Mouse (Mus musculus): Measurements from ENCODE around the gene Flrt3. TPM values are rescaled to one million over a fixed set of nuclear protein-coding genes. Genes with fewer than 3 reads are reported as not detected.
A peak's percentile ranks its signal among the peaks of the same experiment; 100 is the strongest.

Flrt3 gene
- polyA plus RNA-seq, 1 experiment from 2014 or later: 14.4 TPM

DNA sequence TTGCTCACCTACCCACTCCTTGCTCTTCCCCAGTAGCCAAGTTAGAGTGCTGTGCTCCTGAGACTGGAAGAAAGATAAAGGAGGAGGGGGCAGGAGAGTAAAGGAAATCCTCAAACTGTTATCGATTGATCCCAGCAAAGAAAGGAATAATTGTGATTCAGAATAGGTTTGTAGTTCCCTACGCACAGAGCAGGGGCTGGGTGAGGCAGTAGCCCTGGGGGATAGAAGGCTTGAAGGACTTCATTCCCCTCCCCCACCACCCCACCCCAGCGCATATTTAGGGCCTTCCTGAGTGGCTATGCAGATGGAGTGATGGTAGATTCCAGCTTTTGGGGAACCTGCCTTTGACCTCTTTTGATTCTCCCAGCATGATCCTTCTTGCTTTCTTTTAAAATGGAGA is 5.5 kb upstream of the Flrt3 start:
- no peaks in the 10 kb centered on the region for H3K27me3 ChIP-seq
- no peak for ATAC-seq (ENCODE audit: borderline replicate concordance, extremely low read depth, low FRiP score, low TSS enrichment)
- no peaks in the 10 kb centered on the region for H3K9me3 ChIP-seq
- H3K4me2 ChIP-seq: no peak overlapping the region
- H3K36me3 ChIP-seq: no peaks in the 10 kb centered on the region
- H3K4me3 ChIP-seq: no peak overlapping the region
- no peak overlapping the region for H3K27ac ChIP-seq
- H3K9ac ChIP-seq: no peak overlapping the region
- WGBS: 50% methylated on average over 3 of the region's 3 CpGs
- no peaks in the 10 kb centered on the region for H3K4me1 ChIP-seq

DNA sequence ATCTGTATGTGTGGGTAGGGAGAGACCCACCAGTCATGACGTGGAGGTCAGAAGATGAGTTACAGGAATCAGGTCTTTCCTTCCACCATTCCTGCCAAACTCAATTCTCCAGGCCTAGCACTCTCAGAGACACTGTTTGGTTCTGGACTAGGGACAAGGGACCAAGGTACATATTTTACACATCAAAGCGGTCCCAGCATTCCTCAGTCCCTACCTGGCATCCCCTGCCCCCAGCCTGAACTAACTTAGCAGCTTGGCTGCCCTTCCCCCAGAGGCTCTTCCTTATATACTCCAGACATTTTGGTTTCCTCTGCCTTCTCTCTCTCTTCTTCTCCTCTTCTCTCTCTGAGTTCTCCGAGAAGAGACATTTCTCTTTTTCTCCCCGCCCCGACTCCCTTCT is 2.2 kb upstream of the Flrt3 start:
- Histone ChIP-seq H3K4me1 (0 out of 2 replicates have a peak, but pooled peaks cover 3% of the 10 kb centered on the region), H3K27me3 (no peaks in the 10 kb centered on the region), H3K9ac (no peak overlapping the region), H3K36me3 (no peaks in the 10 kb centered on the region), H3K27ac (no peak overlapping the region), H3K4me3 (no peak overlapping the region), H3K4me2 (no peak overlapping the region), H3K9me3 (no peaks in the 10 kb centered on the region)
- whole genome bisulfite sequencing: 87% methylated on average over 5 of the region's 5 CpGs
- no peak for ATAC-seq (ENCODE audit: borderline replicate concordance, extremely low read depth, low FRiP score, low TSS enrichment)

DNA sequence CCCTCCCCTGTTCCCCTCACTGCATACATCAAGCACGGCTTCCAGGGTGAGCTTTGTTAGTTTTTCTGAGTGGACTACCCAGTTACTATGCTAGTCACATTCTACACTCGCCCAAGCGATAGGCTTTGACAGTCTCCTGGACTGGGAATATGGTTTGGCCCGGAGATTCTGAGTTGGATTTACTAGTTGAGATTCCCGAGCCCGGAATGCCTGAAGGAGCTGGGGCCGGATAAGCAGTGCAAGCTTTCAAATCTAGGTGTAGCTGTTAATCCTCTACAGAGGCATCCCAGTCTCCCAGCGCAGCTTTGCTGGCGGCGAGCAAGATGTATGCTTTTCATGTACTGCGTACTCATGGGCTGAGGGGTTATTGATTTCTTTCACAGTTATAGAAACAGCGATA is 812 bp downstream of the Flrt3 start:
- H3K27ac ChIP-seq: no peak overlapping the region
- peak overlapping the region; percentile 66 for H3K4me2 ChIP-seq
- ATAC-seq (ENCODE audit: borderline replicate concordance, extremely low read depth, low FRiP score, low TSS enrichment): no peak
- H3K27me3 ChIP-seq: no peaks in the 10 kb centered on the region
- 0 out of 2 replicates have a peak, but pooled peaks cover 10% of the 10 kb centered on the region for H3K4me1 ChIP-seq
- WGBS: under 1% methylated on average over 12 of the region's 12 CpGs
- H3K36me3 ChIP-seq: no peaks in the 10 kb centered on the region
- H3K4me3 ChIP-seq: peak overlapping the region; percentile 49
- H3K9ac ChIP-seq: peak overlapping the region; percentile 42
- H3K9me3 ChIP-seq: no peaks in the 10 kb centered on the region

DNA sequence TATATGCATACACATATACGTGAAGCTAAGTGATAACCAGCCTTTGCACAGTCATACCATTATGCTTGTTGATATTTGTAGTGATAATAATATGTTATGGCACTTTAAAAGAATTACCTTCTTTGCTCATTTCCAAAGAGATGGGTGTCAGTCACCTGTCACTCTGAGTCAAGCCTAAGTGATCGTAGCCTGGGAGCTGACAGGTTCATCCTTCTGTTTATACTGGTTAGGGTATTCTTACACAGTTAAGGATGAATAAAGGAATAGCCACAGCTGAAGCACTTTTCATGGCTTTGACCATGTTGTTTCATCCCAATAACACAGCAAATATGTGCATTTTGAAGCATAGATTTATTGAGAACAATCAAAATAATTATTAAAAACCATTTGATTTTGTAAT is 1.5 kb downstream of the Flrt3 start:
- Histone ChIP-seq H3K36me3 (no peaks in the 10 kb centered on the region), H3K4me2 (peak overlapping the region; percentile 66), H3K4me3 (peak overlapping the region; percentile 49), H3K27me3 (no peaks in the 10 kb centered on the region), H3K27ac (no peak overlapping the region), H3K4me1 (0 out of 2 replicates have a peak, but pooled peaks cover 10% of the 10 kb centered on the region), H3K9me3 (no peaks in the 10 kb centered on the region), H3K9ac (no peak overlapping the region)
- 79% methylated on average over 2 of the region's 2 CpGs for WGBS
- ATAC-seq (ENCODE audit: borderline replicate concordance, extremely low read depth, low FRiP score, low TSS enrichment): no peak

DNA sequence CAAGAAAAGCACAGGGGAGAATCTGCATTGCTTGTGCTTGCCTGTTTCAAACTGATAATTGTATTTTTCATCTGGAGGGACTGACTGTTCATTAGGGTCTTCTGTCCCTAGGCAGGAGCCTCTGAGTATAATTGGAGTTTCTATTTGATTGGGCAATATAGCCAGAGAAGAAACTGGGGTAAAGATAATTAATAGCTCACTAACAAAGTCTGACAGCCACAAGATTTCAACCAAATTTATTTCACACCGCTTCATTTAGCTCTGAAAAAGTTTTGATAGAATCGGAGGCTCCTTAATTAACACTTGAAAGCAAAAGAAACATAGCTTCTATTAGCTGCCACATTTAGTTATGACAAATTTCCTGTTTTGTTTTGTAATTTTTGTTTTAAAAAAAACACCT is 2.2 kb downstream of the Flrt3 start:
- Histone ChIP-seq H3K9ac (no peak overlapping the region), H3K4me3 (no peak overlapping the region), H3K4me1 (0 out of 2 replicates have a peak, but pooled peaks cover 10% of the 10 kb centered on the region), H3K27me3 (no peaks in the 10 kb centered on the region), H3K27ac (no peak overlapping the region), H3K36me3 (no peaks in the 10 kb centered on the region), H3K9me3 (no peaks in the 10 kb centered on the region), H3K4me2 (peak overlapping the region; percentile 39)
- 63% methylated on average over 2 of the region's 2 CpGs for WGBS
- no peak for ATAC-seq (ENCODE audit: borderline replicate concordance, extremely low read depth, low FRiP score, low TSS enrichment)

DNA sequence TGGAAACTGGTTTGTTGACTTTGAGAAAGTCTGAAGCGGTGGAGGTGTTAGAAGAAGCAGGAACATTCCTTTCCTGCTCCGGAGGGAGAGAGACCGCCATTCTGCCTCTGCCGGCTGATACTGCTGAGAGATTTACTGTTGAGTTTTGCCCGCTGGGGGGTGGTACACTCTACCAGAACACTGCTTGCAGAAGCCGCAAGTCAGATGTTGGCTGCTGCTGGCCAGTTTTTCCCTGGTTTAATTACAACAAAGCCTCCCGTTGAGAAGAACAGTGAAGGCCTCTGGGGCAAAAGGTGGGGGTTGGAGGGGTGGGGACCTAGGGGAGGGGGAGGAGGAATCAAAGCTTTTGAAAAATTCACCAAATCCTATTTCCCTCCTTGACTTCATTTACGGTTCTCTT is 3.0 kb downstream of the Flrt3 start:
- WGBS: 7% methylated on average over 8 of the region's 8 CpGs
- Histone ChIP-seq H3K4me2 (peak overlapping the region; percentile 39; the same call in 1 of the 2 replicates), H3K9ac (no peak overlapping the region), H3K36me3 (no peaks in the 10 kb centered on the region), H3K9me3 (no peaks in the 10 kb centered on the region), H3K27ac (no peak overlapping the region), H3K4me3 (0 out of 2 replicates have a peak overlapping the region, but pooled peaks have one; percentile 1), H3K4me1 (0 out of 2 replicates have a peak, but pooled peaks cover 10% of the 10 kb centered on the region), H3K27me3 (no peaks in the 10 kb centered on the region)
- peak; percentile 57; the same call in 1 of the 2 replicates for ATAC-seq (ENCODE audit: borderline replicate concordance, extremely low read depth, low FRiP score, low TSS enrichment)

DNA sequence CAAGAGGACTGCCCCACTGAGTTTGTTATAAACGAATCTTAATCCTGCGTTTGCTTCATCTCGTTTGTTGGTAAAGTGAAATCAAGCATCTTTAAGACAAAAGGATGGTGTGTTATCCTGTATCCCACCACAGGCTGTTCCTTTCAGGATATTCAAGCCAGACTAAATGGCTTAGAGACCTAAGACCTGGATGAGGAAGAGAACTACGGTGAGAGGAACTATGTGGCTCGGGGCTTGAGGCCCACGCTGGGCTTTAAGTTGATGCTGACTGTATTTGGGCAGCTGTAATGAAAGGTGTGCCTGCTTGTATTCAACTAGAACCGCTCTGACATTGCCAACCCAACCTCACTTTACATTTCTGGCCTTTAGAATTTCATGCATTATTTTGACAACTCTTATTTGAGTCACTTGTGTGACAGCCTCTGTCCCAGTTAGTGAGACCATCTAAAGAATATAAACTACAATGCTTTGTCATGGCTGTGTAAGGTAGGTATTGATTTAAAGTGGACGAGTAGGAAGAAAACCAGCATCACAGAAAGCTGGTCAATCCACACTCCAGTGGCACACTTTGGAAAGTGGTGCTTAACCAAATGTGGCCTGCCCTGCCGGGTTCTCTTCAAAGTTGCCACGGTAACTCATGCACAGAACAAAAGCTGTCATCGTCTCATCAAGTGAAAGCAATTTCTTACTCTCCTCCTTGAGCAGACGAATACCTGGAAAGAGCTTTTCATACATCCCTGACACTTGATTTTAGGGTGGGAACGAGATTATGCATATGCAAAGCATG is 3.8 kb downstream of the Flrt3 start:
- Histone ChIP-seq H3K4me3 (no peak overlapping the region), H3K9me3 (no peaks in the 10 kb centered on the region), H3K27ac (no peak overlapping the region), H3K27me3 (no peaks in the 10 kb centered on the region), H3K4me1 (0 out of 2 replicates have a peak, but pooled peaks cover 10% of the 10 kb centered on the region), H3K36me3 (no peaks in the 10 kb centered on the region), H3K9ac (no peak overlapping the region), H3K4me2 (no peak overlapping the region)
- WGBS: 62% methylated on average over 13 of the region's 13 CpGs
- ATAC-seq (ENCODE audit: borderline replicate concordance, extremely low read depth, low FRiP score, low TSS enrichment): no peak

DNA sequence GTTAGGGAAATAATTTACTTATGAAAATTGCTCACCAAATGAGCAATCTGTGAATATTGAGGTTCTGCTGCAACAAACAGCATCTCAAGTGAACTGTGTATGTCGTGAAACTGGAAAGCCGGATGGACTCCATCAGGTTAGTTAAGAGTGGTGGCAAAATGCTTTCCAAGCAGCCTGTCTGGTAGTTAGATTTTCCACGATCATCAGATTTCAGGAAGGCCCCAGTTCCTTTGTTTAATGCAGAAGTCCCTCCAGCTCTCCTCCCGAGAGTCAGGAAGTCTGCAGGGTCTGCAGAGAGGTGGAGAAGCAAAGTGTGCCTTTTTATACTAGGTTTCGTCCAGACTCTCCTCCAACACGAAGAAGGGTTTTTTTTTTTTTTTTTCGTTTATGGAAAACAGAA is 4.4 kb downstream of the Flrt3 start:
- Histone ChIP-seq H3K9ac (no peak overlapping the region), H3K4me2 (no peak overlapping the region), H3K4me1 (0 out of 2 replicates have a peak, but pooled peaks cover 10% of the 10 kb centered on the region), H3K9me3 (no peaks in the 10 kb centered on the region), H3K27me3 (no peaks in the 10 kb centered on the region), H3K4me3 (no peak overlapping the region), H3K36me3 (no peaks in the 10 kb centered on the region), H3K27ac (no peak overlapping the region)
- ATAC-seq (ENCODE audit: borderline replicate concordance, extremely low read depth, low FRiP score, low TSS enrichment): no peak
- 41% methylated on average over 7 of the region's 7 CpGs for WGBS

DNA sequence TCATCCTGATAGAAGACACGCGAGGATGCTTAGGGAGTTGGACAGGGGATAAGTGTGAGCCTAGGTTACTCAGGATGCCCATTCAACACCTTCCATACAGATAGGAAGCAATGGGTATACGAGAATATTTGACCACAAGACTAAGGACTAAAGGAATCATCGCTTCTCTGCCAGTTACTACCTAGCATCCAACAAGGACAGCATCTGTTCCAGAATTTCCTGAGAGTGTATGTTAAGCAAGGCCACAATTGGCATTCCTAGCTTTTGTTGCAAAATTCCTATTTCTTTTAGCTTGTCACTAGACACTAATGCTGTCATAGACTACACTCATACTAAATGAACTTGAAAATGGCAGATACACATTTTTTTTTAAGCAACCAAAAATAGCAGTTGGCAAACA is 6.9 kb downstream of the Flrt3 start:
- H3K9ac ChIP-seq: no peak overlapping the region
- no peak overlapping the region for H3K4me2 ChIP-seq
- H3K27ac ChIP-seq: no peak overlapping the region
- H3K9me3 ChIP-seq: no peaks in the 10 kb centered on the region
- H3K27me3 ChIP-seq: no peaks in the 10 kb centered on the region
- no peak overlapping the region for H3K4me3 ChIP-seq
- 0 out of 2 replicates have a peak, but pooled peaks cover 7% of the 10 kb centered on the region for H3K4me1 ChIP-seq
- 85% methylated on average over 4 of the region's 4 CpGs for WGBS
- peaks cover 7% of the 10 kb centered on the region; the same call in 1 of the 2 replicates for H3K36me3 ChIP-seq
- ATAC-seq (ENCODE audit: borderline replicate concordance, extremely low read depth, low FRiP score, low TSS enrichment): no peak

DNA sequence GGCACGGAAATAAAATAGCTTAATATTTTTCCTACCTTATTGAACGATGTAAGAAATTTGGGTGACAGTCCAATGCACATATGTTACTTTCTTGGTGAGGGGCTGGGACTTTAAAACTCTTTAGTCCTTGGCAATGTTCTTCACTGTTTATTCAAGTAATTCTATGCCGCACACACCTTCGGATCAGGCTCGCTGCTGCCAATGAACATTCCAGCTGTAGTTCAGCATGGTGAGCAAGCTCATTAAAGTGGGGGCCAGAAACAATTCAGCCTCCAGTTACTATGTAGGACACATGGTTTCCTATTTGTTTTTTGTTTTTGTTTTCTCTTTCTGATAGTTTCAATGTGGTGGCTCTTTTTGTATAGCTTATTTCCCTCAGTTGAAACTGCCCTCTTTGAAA is 8.6 kb downstream of the Flrt3 start:
- no peak overlapping the region for H3K4me3 ChIP-seq
- no peak overlapping the region for H3K4me2 ChIP-seq
- no peak for ATAC-seq (ENCODE audit: borderline replicate concordance, extremely low read depth, low FRiP score, low TSS enrichment)
- H3K27me3 ChIP-seq: no peaks in the 10 kb centered on the region
- H3K9ac ChIP-seq: no peak overlapping the region
- H3K27ac ChIP-seq: no peak overlapping the region
- H3K9me3 ChIP-seq: no peaks in the 10 kb centered on the region
- peaks cover 7% of the 10 kb centered on the region; the same call in 1 of the 2 replicates for H3K36me3 ChIP-seq
- 70% methylated on average over 5 of the region's 5 CpGs for WGBS
- 0 out of 2 replicates have a peak, but pooled peaks cover 5% of the 10 kb centered on the region for H3K4me1 ChIP-seq

DNA sequence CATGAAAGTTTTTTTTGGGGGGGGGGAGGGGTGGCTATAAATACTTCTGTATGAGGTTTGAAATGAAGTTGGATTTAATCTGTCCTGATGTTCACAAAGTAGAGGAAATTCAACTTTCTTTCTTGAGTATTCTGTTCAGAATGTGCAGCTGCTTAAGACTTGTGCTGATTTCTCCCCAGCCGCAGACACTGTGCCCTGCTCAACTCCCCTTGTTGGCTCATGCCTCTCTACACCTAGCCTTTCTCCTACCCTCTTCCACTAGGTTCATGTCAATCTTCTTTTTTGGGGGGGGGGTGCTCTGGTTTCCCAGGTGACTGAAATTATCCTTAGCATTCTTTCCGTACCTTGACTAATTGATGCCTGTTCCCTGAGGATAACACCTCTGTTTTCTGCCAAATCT is 17.3 kb downstream of the Flrt3 start:
- Histone ChIP-seq H3K4me1 (no peaks in the 10 kb centered on the region), H3K27ac (no peak overlapping the region), H3K4me3 (no peak overlapping the region), H3K36me3 (no peaks in the 10 kb centered on the region), H3K9me3 (no peaks in the 10 kb centered on the region), H3K9ac (no peak overlapping the region), H3K4me2 (no peak overlapping the region), H3K27me3 (no peaks in the 10 kb centered on the region)
- WGBS: 69% methylated on average over 2 of the region's 2 CpGs
- ATAC-seq (ENCODE audit: borderline replicate concordance, extremely low read depth, low FRiP score, low TSS enrichment): no peak

DNA sequence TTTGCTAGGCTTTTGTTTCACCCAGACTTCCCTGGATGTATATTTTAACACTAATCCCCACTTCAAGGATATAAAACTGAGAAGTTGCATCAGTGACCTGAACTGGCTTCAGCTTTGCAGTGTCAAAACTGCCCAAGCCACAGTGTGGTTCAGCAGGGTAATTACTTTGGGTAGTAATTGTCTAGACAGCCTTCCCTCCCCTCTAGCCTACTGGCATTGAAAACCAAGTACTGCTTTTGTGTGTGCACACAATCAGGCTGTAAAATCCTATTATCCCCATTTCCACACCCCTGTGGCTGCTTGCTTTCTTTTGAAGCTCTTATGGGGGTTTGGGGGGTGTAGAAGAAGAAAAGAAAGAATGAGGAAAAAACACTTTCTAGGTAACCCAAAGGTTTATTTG is 17.8 kb downstream of the Flrt3 start:
- Histone ChIP-seq H3K27me3 (no peaks in the 10 kb centered on the region), H3K9ac (no peak overlapping the region), H3K4me1 (no peaks in the 10 kb centered on the region), H3K27ac (no peak overlapping the region), H3K9me3 (no peaks in the 10 kb centered on the region), H3K4me3 (no peak overlapping the region), H3K36me3 (no peaks in the 10 kb centered on the region), H3K4me2 (no peak overlapping the region)
- ATAC-seq (ENCODE audit: borderline replicate concordance, extremely low read depth, low FRiP score, low TSS enrichment): no peak

All from lung, embryonic 15.5 days (tissue).